Mouse (Mus musculus): ENCODE results near the gene March9. TPM values are rescaled to one million over a fixed set of nuclear protein-coding genes. Genes with fewer than 3 reads are reported as not detected.

The March9 gene
- polyA plus RNA-seq, 1 experiment from 2014 or later: 1.7 TPM

GRCm38 (mm10) chr10:127059174-127059967 is 613 bp downstream of the March9 start:
- no peak for ATAC-seq (ENCODE audit: insufficient number of reproducible peaks, low FRiP score, low TSS enrichment, low read depth)
- Histone ChIP-seq H3K4me3 (peak overlapping the region; percentile 87), H3K9me3 (no peaks in the 10 kb centered on the region), H3K4me2 (peak overlapping the region; percentile 95), H3K9ac (peak overlapping the region; percentile 80), H3K36me3 (peaks cover 27% of the 10 kb centered on the region), H3K27ac (peak overlapping the region; percentile 67), H3K4me1 (peaks cover 24% of the 10 kb centered on the region), H3K27me3 (peaks cover 16% of the 10 kb centered on the region)
- WGBS: 0% methylated on average over 31 of the region's 92 CpGs

- ATAC-seq (ENCODE audit: insufficient number of reproducible peaks, low FRiP score, low TSS enrichment, low read depth): no peak
- peaks cover 23% of the 10 kb centered on the region for H3K4me1 ChIP-seq
- peak overlapping the region; percentile 95 for H3K4me2 ChIP-seq
- peaks cover 16% of the 10 kb centered on the region for H3K27me3 ChIP-seq
- peak overlapping the region; percentile 80; the same call in 1 of the 2 replicates for H3K9ac ChIP-seq
- peaks cover 32% of the 10 kb centered on the region for H3K36me3 ChIP-seq
- H3K27ac ChIP-seq: no peak overlapping the region
- 8% methylated on average over 8 of the region's 8 CpGs for WGBS
- H3K9me3 ChIP-seq: no peaks in the 10 kb centered on the region
- peak overlapping the region; percentile 87 for H3K4me3 ChIP-seq
These were observed 1.3 kb downstream of the March9 start for GRCm38 (mm10) chr10:127058708-127059107.

GRCm38 (mm10) chr10:127058161-127058560 is 1.8 kb downstream of the March9 start:
- 1% methylated on average over 9 of the region's 9 CpGs for WGBS
- peak overlapping the region; percentile 87 for H3K4me3 ChIP-seq
- H3K4me1 ChIP-seq: peaks cover 23% of the 10 kb centered on the region
- no peak overlapping the region for H3K9ac ChIP-seq
- no peak for ATAC-seq (ENCODE audit: insufficient number of reproducible peaks, low FRiP score, low TSS enrichment, low read depth)
- peaks cover 32% of the 10 kb centered on the region for H3K36me3 ChIP-seq
- peak overlapping the region; percentile 95 for H3K4me2 ChIP-seq
- no peaks in the 10 kb centered on the region for H3K9me3 ChIP-seq
- H3K27me3 ChIP-seq: peaks cover 16% of the 10 kb centered on the region
- no peak overlapping the region for H3K27ac ChIP-seq

GRCm38 (mm10) chr10:127056490-127056889 is 3.5 kb downstream of the March9 start:
- Histone ChIP-seq H3K9me3 (no peaks in the 10 kb centered on the region), H3K27ac (no peak overlapping the region), H3K4me1 (peaks cover 24% of the 10 kb centered on the region), H3K27me3 (peaks cover 25% of the 10 kb centered on the region), H3K4me2 (no peak overlapping the region), H3K4me3 (no peak overlapping the region), H3K36me3 (peaks cover 32% of the 10 kb centered on the region), H3K9ac (no peak overlapping the region)
- 82% methylated on average over 20 of the region's 20 CpGs for WGBS
- ATAC-seq (ENCODE audit: insufficient number of reproducible peaks, low FRiP score, low TSS enrichment, low read depth): no peak

- no peak for ATAC-seq (ENCODE audit: insufficient number of reproducible peaks, low FRiP score, low TSS enrichment, low read depth)
- Histone ChIP-seq H3K9me3 (no peaks in the 10 kb centered on the region), H3K9ac (no peak overlapping the region), H3K4me3 (no peak overlapping the region), H3K36me3 (peaks cover 32% of the 10 kb centered on the region), H3K4me2 (no peak overlapping the region), H3K27ac (no peak overlapping the region), H3K4me1 (peaks cover 28% of the 10 kb centered on the region), H3K27me3 (peaks cover 26% of the 10 kb centered on the region)
- WGBS: 83% methylated on average over 8 of the region's 8 CpGs
These were observed 4.6 kb downstream of the March9 start for GRCm38 (mm10) chr10:127055406-127055805.

- Histone ChIP-seq H3K9ac (no peak overlapping the region), H3K27me3 (peaks cover 31% of the 10 kb centered on the region), H3K36me3 (peaks cover 32% of the 10 kb centered on the region), H3K4me3 (no peak overlapping the region), H3K9me3 (no peaks in the 10 kb centered on the region), H3K27ac (no peak overlapping the region), H3K4me2 (no peak overlapping the region), H3K4me1 (peaks cover 31% of the 10 kb centered on the region)
- ATAC-seq (ENCODE audit: insufficient number of reproducible peaks, low FRiP score, low TSS enrichment, low read depth): no peak
- WGBS: 57% methylated on average over 4 of the region's 4 CpGs
These were observed 5.3 kb downstream of the March9 start for GRCm38 (mm10) chr10:127054646-127055045.

- Histone ChIP-seq H3K27ac (no peak overlapping the region), H3K9ac (no peak overlapping the region), H3K9me3 (no peaks in the 10 kb centered on the region), H3K4me3 (peak overlapping the region; percentile 17; the same call in 1 of the 2 replicates), H3K4me2 (no peak overlapping the region), H3K36me3 (peaks cover 19% of the 10 kb centered on the region), H3K27me3 (peaks cover 58% of the 10 kb centered on the region), H3K4me1 (peaks cover 33% of the 10 kb centered on the region)
- ATAC-seq (ENCODE audit: insufficient number of reproducible peaks, low FRiP score, low TSS enrichment, low read depth): no peak
- WGBS: 18% methylated on average over 10 of the region's 10 CpGs
These were observed 9.9 kb downstream of the March9 start for GRCm38 (mm10) chr10:127050119-127050474.

- peaks cover 58% of the 10 kb centered on the region for H3K27me3 ChIP-seq
- no peaks in the 10 kb centered on the region for H3K9me3 ChIP-seq
- H3K36me3 ChIP-seq: peaks cover 22% of the 10 kb centered on the region
- H3K9ac ChIP-seq: 0 out of 2 replicates have a peak overlapping the region, but pooled peaks have one; percentile 5
- WGBS: 2% methylated on average over 29 of the region's 29 CpGs
- peak overlapping the region; percentile 25 for H3K4me2 ChIP-seq
- no peak overlapping the region for H3K27ac ChIP-seq
- H3K4me1 ChIP-seq: peaks cover 33% of the 10 kb centered on the region
- H3K4me3 ChIP-seq: peak overlapping the region; percentile 17
- no peak for ATAC-seq (ENCODE audit: insufficient number of reproducible peaks, low FRiP score, low TSS enrichment, low read depth)
These were observed 10.4 kb downstream of the March9 start for GRCm38 (mm10) chr10:127049395-127050118.

GRCm38 (mm10) chr10:127048608-127049394 is 11.2 kb downstream of the March9 start:
- Histone ChIP-seq H3K4me2 (peak overlapping the region; percentile 25), H3K9ac (0 out of 2 replicates have a peak overlapping the region, but pooled peaks have one; percentile 5), H3K27me3 (peaks cover 58% of the 10 kb centered on the region)

GRCm38 (mm10) chr10:127047954-127048353 is 12.0 kb downstream of the March9 start, which contains the start of gene Cyp27b1:
Gene Cyp27b1 (plus strand): TSS chr10:127048250.
- 40% methylated on average over 5 of the region's 5 CpGs for WGBS
- H3K4me2 ChIP-seq: peak within 1 kb of the TSS; percentile 25
- 0 out of 2 replicates have a peak within 1 kb of the TSS, but pooled peaks have one; percentile 5 for H3K9ac ChIP-seq
- H3K4me3 ChIP-seq: peak within 1 kb of the TSS; percentile 17
- H3K4me1 ChIP-seq: peaks cover 37% of the 10 kb centered on the region
- H3K27ac ChIP-seq: no peak within 1 kb of the TSS
- H3K9me3 ChIP-seq: no peaks in the 10 kb centered on the region
- no peak for ATAC-seq (ENCODE audit: insufficient number of reproducible peaks, low FRiP score, low TSS enrichment, low read depth)
- H3K36me3 ChIP-seq: peaks cover 29% of the 10 kb centered on the region
- H3K27me3 ChIP-seq: peaks cover 58% of the 10 kb centered on the region

More at GRCm38 (mm10) chr10:127048608-127049394, 11.2 kb downstream of the March9 start:
- no peaks in the 10 kb centered on the region for H3K9me3 ChIP-seq
- H3K4me3 ChIP-seq: peak overlapping the region; percentile 17
- H3K27ac ChIP-seq: no peak overlapping the region
- H3K4me1 ChIP-seq: peaks cover 33% of the 10 kb centered on the region
- WGBS: 4% methylated on average over 35 of the region's 35 CpGs
- peaks cover 23% of the 10 kb centered on the region for H3K36me3 ChIP-seq
- no peak for ATAC-seq (ENCODE audit: insufficient number of reproducible peaks, low FRiP score, low TSS enrichment, low read depth)

- no peak overlapping the region for H3K27ac ChIP-seq
- no peak overlapping the region for H3K9ac ChIP-seq
- 0 out of 2 replicates have a peak overlapping the region, but pooled peaks have one; percentile 92 for H3K4me3 ChIP-seq
- ATAC-seq (ENCODE audit: insufficient number of reproducible peaks, low FRiP score, low TSS enrichment, low read depth): no peak
- H3K4me1 ChIP-seq: peaks cover 15% of the 10 kb centered on the region
- peaks cover 29% of the 10 kb centered on the region for H3K36me3 ChIP-seq
- no peak overlapping the region for H3K4me2 ChIP-seq
- 87% methylated on average over 6 of the region's 6 CpGs for WGBS
- peaks cover 15% of the 10 kb centered on the region for H3K27me3 ChIP-seq
- no peaks in the 10 kb centered on the region for H3K9me3 ChIP-seq
These were observed 16.8 kb downstream of the March9 start for GRCm38 (mm10) chr10:127043187-127043586.

Measured in limb, embryonic 15.5 days (tissue).